Mouse (Mus musculus) mesoderm, embryonic 11.5 days (tissue): ENCODE data around the gene Foxp1.
A peak's percentile ranks its signal among the peaks of the same experiment; 100 is the strongest.

ENCODE experiments used
- DNase-seq: peaks from one replicate; pipeline ENCODE4 v3.0.0-alpha.2; 2012; ENCODE audit warnings: low read depth, low spot score

The Foxp1 gene

GRCm38 (mm10) chr6:99176216-99176615 is 346.3 kb downstream of the Foxp1 start:
- DNase-seq: no peak

- no peak for DNase-seq
These were observed 347.1 kb downstream of the Foxp1 start for GRCm38 (mm10) chr6:99175377-99175776.

GRCm38 (mm10) chr6:99173902-99174210 is 348.7 kb downstream of the Foxp1 start:
- no peak for DNase-seq

DNA sequence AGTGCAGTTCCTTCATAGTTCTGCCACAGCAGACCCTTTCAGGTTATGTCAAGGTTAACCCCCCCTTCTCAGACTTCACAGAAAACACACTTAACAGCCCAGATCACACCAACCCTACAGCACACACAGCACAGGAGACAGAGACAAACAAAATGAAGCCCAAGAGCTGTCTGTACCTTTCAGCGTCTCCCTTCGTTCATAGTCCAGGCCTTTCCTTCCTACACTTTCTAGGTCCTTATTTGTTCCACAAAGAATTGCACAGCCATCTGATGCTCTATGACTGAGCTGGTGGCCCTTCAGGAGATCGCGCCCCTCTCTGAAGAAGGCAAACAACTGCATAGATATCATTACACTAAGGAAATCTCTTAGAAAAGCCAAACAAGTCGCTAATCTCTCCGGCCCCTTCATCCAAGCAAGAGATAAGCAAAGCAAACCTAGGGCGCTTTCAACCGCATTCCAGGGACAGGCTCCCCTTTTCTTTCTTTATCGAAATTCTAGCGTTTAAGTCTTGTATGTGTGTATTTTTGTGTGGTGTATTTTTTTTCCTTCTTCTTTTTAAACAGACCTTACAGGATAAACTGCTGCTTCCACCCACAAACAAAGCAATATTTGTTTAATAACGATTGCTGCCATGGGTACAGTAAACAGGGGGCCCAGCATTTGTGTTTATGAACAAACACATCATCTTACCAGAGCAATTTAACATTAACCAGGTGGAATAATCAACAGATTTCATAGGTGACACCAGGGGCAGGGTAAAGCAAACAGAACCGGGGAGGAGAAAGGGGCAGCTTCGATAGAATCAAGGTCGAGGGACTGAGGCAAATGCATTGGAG is 349.2 kb downstream of the Foxp1 start:
- no peak for DNase-seq

DNA sequence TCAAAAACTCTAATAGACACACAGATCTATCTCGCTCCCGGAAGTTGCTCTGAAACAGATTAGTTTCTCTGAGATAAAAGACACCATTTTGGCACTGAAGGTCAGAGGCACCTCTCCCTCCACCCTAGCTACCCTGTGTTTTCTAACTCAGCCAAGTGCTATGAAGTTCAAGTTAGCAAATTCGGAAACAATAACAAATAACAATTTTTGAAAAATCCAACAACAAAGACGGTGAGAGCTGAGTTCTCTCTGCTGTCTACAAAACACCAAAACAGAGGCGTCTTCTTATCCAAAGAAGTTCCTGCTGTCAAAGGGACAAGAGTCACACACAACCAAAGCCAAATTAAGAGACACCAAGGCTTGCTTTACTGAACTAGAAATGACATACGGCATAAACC is 349.9 kb downstream of the Foxp1 start:
- no peak for DNase-seq

DNA sequence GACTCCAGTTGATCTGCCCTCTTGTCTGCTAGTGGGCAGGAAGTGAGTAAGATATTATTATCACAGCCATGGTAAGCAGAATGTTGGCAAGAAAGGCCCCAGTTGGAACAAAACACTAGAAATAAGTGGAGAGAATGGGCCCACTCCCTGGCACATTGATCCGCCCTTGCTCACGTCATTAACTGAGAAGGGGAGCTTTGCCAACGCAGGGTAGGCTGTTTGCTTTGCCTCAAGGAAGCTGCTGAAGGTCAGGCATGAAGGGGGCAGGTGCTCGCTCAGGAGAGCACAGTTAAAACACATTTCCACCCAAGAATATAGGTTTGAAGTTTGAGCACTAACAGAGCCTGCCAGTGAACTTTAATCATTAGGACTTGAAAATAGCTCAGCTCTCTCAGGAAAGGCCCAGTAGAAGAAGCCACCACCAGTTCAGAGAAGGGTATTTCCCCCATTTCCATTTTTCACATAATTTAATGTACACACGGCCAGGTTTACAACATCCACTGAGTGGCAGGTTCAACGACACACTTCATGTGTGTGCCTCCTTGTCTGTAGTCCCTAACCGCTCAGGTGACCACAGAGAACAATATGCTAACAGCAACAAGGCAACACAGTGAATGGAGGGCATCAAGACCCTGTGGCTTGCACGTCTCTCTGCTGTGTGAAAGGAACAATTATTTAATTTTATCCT is 350.5 kb downstream of the Foxp1 start:
- no peak for DNase-seq

DNA sequence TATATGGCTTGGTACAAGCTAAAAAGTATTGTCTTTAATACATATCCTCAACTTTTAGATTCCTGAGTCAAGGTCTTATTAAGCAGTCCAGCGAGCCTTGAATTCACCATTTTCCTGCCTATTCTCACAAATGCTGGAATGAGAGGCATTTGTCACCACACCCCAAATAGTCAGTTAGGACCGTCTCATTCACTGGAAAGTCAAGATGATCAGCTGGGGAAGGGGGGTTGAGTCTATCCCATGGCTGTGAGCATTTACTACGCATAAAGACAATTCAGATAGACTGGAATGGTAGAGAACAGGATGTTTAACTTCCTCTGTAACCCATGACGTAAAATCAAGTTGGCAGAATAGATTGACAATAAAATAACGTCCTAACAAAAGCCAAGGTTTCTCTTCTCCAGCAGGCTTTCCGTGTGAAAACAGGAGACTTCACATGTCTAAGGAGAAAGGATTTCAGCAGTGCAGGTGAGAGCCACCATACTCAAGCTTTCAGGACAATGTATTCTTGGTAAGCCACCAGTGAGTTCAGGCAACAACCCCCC is 351.2 kb downstream of the Foxp1 start:
- DNase-seq: no peak

DNA sequence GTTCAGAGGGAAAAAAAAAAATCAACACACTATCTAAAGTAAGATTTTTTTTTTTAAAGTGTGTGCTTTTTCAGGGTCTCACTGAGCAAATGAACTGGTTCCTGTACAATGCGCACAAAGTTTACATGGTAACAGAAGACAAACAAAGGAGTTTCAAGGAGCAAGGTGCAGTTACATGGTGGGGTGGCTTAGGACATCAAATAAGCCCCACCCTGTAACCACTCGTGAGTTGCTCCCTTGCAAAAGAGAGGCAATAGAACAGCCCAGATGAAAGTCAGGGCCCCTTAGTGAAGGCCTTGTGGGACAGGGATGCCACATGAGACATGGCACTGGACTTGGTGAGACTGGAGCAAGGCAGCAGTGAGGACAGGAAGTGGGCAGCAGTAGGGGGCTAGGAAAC is 353.8 kb downstream of the Foxp1 start:
- DNase-seq: no peak

DNA sequence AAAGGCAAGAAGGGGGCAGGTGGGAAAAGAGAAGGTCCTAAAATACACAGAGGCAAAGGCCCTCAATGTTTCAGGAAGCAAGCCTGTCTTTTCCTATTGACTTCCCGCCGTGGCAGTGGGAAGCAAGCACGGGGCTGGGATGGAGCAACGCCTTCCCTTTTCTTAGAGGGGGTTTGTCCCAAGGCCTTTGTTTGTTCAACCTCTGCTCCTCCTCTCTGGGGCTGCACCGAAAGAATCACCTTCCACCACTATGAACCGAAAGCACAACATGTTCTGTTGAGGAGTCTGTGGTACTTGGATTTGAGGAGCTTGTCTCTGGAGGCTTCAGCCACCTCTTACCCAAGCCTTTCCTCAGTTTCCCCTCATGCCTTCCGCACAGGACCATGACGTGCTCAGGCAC is 355.5 kb downstream of the Foxp1 start:
- no peak for DNase-seq

- DNase-seq: no peak
These were observed 356.4 kb downstream of the Foxp1 start for GRCm38 (mm10) chr6:99166169-99166568.

DNA sequence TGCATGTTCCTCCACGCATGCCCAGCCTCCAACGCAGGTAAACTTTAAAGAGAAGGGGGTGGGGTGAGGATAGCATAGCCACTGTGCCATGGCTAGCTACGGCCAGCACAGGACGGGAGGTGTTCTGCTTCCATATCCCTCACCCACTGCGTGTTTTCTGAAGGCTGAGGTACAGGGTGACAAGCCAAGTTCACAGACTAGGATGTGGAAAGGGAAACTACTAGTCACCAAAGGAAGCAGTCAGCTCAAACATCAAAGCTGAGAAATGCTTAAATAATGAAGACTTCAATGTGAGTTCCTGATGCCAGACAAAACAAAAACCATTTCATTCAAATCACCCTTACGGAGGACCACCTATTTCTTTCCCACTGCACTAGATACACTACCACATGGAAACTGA is 357.8 kb downstream of the Foxp1 start:
- DNase-seq: no peak

DNA sequence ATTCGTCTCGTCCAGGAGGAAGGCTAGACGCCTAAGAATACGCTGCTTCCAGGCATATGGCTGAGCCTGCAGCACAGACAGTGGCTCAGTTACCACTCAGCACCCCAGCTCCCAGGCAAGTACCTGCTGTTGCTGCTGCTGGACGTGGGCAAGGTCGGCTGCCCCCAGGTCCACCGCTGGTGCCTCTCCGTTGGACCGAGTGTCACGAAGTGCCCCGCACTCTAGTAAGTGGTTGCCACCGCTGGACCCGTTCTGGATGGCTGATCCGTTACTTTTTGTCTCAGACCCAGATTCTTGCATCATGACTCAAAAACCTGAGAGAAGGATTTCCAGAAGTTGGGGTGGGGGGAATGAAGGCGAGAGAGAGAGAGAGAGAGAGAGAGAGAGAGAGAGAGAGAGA is 359.8 kb downstream of the Foxp1 start:
- no peak for DNase-seq

DNA sequence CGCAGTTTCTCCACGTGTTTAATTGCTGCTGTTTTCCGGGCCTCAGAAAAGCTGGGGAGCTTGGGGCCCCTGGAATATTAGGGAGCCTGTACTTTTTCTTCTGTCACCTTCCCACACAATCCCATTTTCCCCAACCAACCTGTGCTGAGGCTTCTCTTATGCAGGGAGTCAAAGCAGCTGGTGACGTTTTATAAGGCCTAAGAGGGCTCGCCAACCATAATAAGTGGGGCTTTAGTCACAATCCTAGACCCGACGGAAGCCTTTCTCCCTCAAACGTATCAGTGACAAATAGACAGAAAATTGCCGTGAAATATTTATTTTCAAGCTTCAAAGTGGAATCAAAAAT is 362.2 kb downstream of the Foxp1 start:
- DNase-seq: no peak

GRCm38 (mm10) chr6:99159452-99160347 is 362.8 kb downstream of the Foxp1 start:
- DNase-seq: peak; percentile 60

GRCm38 (mm10) chr6:99153682-99154081 is 368.8 kb downstream of the Foxp1 start:
- DNase-seq: no peak

- DNase-seq: no peak
These were observed 376.1 kb downstream of the Foxp1 start for GRCm38 (mm10) chr6:99146400-99146905.

- no peak for DNase-seq
These were observed 377.5 kb downstream of the Foxp1 start for GRCm38 (mm10) chr6:99145033-99145432.

DNA sequence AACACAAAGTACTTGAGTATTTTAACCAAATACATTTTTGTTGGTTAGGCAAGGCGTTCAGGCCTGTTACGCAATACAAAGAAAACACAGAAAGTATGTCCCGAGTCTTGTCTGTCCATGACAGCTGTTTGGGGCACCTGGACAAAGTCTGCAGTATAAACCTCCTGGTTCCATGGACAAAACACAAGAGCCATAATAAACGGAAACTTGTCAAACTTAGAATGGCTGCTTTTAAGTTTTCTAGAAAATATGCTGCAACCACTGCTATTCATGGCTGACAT is 378.8 kb downstream of the Foxp1 start:
- no peak for DNase-seq

DNA sequence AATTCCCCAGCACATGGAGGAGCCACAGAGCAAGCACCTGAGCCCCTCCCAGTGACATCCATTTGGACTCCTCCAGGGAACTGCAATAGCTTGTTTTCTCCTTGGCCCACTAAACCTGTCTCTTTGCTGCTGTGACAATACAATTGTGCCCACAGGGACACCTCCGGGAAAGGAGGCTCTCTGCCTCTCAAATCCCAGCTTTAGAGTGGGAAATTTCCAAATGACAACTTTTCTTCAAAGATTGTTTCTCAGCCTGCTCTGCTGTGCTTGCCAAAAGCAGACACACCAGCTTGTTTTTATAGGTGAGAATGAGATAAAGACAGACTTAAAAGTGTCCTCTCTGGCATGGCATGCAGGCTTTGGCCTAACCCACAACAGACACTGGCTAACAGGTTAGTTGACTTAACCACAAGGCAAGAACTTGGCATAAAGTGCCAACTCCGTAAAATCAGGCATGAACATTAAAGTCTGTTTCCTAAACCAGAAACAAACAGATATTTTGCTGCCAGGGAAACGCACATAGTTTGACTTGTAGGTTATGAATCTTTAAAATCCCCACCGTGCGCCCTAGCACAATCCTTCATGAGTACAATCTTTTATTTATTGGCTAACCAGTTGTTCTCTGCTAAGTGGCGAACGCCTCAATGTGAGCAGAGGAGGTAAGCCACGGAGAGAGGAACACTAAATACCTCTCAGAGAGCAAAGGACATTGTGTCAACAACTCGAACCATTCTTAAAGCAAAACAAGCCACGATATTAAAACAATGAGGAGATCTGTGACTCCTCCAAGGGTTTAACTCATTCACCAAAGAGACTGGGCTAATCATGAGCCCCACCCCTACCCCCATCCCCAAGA is 379.4 kb downstream of the Foxp1 start:
- no peak for DNase-seq

DNA sequence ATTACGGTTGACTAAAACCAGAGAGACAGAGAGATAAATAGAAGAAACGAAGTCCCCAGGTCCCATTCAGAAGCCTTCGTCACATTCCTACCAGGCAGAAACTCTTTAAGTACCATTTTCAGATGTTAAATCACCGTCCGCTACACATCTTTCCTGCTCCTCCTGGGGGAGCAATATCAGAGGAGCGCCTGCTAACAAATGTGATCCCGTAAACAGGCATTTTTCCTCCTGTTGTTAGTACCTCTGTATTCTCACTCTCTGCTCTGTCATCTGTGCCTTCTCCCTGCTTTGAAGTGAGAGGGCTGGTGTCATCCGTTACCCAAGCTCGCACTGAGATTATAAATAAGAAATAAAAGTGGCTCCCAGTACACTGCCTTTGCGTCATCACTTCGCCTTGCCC is 384.5 kb downstream of the Foxp1 start:
- peak; percentile 49 for DNase-seq

- DNase-seq: no peak
These were observed 385.4 kb downstream of the Foxp1 start for GRCm38 (mm10) chr6:99137071-99137470.
